Mouse (Mus musculus) liver, postnatal 0 days (tissue): ENCODE data around the gene Dlg2.

Source experiments
- CTCF ChIP-seq: sonication (generic); IDR thresholded peaks from 2 replicates; pipeline ENCODE4 v1.5.1; 2016; ENCODE audit warnings: antibody characterized with exemption, low read depth
- EP300 ChIP-seq: IDR thresholded peaks from 2 replicates; pipeline ENCODE4 v1.6.1; 2016; ENCODE audit warnings: antibody characterized with exemption, low read depth, mild to moderate bottlenecking

DNA sequence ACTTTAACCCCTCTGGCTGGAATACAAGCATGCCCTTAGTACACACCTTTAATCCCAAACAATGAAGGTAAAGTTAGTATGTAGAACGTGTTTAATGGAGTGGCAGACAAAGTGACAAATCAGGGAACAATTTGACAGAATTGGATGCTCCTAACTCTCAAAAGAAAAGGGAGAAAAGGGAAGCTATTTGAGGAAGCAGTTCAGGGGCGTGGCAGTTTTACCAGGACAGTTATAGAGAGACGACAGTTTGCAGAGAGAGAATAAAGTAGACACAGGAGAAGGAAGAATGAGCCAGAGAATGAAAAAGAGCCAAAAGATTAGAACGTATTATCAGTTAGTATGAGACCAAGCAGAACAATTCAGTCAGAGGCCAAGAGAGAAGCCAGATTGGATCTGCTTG, 1122.1 kb downstream of the Dlg2 start:
- no peak for TF ChIP-seq CTCF
- no peak for TF ChIP-seq EP300
